Mouse (Mus musculus): ENCODE data around the gene Cyb5b.
"Not testable (repeated sequence)": the region's sequence is repeated elsewhere in the genome, so short reads cannot be mapped to it uniquely, and the experiment has no call there.

Cyb5b gene

GRCm38 (mm10) chr8:107172969-107173645 lies 22.7 kb downstream of the Cyb5b start:
- DNase-seq (ENCODE audit: low spot score in 2 of 2): no peak

DNA sequence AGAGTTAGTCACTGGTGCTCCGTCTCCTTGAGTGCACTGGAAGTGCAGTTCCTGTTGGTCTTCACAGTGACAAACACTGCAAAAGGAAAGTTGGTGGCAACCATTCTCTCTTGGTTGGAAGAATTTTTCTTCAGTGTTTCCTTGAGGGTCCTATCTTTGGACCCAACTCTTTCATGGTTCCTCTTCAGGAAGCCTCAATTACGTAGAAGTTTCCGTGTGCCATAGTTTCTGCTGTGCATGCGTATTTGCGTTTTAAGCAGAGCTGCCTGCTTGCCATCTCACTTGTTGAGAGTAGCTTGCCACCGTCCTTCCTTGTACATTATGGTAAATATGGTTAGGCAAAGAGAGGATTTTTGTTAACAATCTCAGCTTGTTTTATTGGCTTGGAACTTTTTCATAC lies 30.7 kb downstream of the Cyb5b start:
- no peak for DNase-seq (ENCODE audit: low spot score in 2 of 2)

DNA sequence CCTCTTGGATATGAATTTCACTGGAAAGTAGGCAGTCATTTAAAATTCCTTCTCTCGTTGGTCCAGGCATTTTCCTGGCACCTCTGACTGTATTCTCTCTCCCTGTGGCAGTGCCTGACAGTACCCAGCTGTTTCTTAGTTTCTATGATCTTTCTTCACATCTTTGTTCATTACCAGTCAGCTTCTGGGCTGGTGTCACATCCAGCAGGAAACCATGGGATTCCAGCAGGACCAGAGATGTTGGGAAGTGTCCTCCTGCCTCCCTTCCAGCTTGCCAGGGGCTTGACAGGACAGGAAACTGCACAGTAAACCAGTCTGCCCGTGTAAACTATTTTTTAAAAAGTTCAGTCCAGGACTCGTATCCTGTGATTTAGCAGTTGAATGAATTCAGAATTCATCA lies 34.6 kb downstream of the Cyb5b start:
- DNase-seq (ENCODE audit: low spot score in 2 of 2): no peak

GRCm38 (mm10) chr8:107186659-107187390 lies 36.4 kb downstream of the Cyb5b start:
- no peak for DNase-seq (ENCODE audit: low spot score in 2 of 2)

- DNase-seq (ENCODE audit: low spot score in 2 of 2): no peak
Measured at GRCm38 (mm10) chr8:107187631-107188030, 37.2 kb downstream of the Cyb5b start.

GRCm38 (mm10) chr8:107192631-107193030 lies 42.2 kb downstream of the Cyb5b start:
- DNase-seq (ENCODE audit: low spot score in 2 of 2): no peak

- no peak for DNase-seq (ENCODE audit: low spot score in 2 of 2)
Measured at GRCm38 (mm10) chr8:107193331-107193730, 42.9 kb downstream of the Cyb5b start.

DNA sequence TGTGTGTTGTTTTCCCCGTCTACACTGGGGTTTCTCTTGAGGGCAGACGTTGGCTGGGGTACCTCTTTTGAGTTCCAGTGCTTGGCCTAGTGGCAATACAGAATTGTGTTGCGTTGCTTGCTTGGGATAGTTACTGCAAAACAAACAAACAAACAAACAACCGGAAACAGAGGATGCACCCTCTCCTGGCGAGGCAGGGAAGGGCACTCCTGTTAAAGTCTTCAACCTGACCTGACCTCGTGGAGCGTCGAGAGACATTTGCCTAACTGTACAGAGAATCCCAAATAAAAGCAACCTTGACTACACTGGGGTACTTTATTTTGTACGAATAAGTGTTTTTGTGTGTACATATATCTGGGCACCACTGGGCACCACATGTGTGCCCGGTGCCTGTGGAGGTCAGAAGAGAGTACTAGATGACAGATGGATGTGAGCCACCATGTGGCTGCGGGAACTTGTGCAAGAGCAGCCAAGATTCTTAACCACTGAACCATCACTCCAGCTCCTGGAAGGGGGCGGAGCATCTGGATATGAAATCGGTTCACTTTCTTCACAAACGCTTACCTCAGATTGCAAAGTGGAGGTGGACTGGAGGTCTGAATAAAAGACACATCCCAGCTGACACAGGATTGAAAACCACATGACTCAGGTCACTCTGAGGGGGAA lies 44.5 kb downstream of the Cyb5b start:
- DNase-seq (ENCODE audit: low spot score in 2 of 2): no peak

GRCm38 (mm10) chr8:107197901-107198826 lies 47.7 kb downstream of the Cyb5b start:
- DNase-seq (ENCODE audit: low spot score in 2 of 2): no peak

- DNase-seq (ENCODE audit: low spot score in 2 of 2): no peak
Measured at GRCm38 (mm10) chr8:107205164-107205563, 54.7 kb downstream of the Cyb5b start.

DNA sequence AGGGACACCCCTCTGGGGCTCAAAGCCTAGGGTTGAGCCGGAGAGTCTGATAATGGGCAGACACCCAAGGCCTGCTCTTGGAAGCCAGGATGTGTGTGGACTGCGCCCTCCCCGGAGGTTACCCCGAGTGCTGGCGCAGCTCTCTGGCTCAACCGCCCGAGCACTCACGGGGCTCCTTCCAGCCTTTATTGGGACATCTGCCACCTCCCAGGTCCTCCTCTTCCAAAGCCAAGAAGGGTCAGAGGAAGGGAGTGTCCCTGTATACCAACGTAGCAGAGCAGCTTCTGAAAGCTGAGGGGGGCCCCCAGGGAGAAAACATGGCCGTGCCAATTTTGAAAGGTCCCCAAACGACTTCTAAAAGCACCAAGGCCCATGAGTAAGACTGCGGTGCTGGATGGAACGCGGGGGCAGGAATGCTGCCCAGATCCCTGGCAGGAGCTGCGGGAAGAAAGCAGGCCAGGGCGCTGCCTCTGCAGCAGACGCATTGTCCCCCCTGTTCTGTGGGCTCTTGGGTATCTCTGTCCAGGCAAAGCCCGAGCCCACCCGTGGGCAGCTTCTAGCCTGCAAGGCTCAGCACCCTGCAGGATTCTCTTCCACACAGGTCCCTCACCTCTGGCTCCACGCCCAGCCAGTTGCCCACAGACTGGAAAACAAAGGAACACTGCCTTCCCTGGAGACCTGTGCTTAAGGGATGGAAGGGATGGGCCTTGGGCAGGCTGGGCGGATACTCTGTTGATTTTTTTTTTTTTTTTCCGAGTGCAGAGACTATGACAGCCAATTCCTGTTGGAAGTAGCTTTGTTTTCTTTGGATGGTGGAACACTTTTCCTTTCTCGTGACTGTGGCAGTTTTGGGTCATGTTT lies 55.5 kb downstream of the Cyb5b start:
- peak; percentile 19 to 37 for DNase-seq (ENCODE audit: low spot score in 2 of 2)

DNA sequence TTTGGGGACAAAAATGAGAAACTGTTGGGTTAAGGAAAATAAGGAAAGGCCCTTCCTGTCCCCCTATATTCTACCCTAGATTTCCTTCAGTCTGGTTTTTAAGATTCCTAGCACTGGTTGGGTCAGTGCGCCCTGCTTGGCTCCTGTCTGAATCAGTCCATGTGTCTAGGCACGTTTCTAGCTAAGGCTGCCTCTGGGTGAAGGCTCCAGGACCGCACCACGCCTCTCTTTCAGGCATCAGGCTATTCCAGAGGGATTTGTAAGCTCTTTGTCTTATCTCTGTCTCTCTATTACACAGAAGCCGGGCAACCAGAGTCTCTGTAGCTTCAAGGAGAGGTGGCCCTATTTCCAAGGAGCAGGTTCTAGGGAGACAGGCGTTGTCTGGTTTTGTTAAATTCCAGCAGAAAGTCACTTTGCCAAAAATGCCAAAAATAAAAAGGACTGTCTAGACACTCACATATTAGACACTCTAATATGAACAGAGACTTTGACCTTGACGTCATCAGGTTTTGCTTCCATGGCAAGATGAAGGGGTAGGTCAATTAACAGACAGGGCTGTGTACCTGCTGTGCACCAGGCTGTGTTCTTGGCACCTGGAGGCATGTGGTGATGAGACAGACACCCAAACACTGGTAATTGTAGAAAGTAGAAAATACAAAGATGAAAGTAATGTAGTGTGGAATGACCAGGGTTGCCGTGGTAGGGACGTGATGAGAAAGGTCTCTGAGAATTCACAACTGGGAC lies 56.5 kb downstream of the Cyb5b start:
- DNase-seq (ENCODE audit: low spot score in 2 of 2): no peak

- no peak for DNase-seq (ENCODE audit: low spot score in 2 of 2)
Measured at GRCm38 (mm10) chr8:107209185-107209584, 58.7 kb downstream of the Cyb5b start.

- peak; percentile 17 to 27 for DNase-seq (ENCODE audit: low spot score in 2 of 2)
Measured at GRCm38 (mm10) chr8:107212006-107212405, 61.6 kb downstream of the Cyb5b start.

DNA sequence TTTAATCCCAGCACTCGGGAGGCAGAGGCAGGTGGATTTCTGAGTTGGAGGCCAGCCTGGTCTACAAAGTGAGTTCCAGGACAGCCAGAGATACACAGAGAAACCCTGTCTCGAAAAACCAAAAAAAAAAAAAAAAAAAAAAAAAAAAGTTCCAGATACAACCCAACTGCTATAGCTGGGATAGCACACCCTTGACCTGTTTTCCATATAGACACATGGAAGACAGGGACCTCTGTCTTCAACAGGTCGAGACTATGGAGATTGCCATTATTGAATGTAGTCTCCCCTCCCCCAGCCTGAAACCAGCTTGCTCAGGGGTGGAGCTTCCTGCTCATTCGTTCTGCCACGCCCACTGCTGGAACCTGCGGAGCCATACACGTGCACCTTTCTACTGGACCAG lies 66.8 kb downstream of the Cyb5b start:
- DNase-seq (ENCODE audit: low spot score in 2 of 2): not testable (repeated sequence)

GRCm38 (mm10) chr8:107218091-107218490 lies 67.7 kb downstream of the Cyb5b start:
- no peak for DNase-seq (ENCODE audit: low spot score in 2 of 2)

GRCm38 (mm10) chr8:107219078-107219477 lies 68.6 kb downstream of the Cyb5b start:
- no peak for DNase-seq (ENCODE audit: low spot score in 2 of 2)

- DNase-seq (ENCODE audit: low spot score in 2 of 2): no peak
Measured at GRCm38 (mm10) chr8:107221924-107222851, 71.7 kb downstream of the Cyb5b start.

DNA sequence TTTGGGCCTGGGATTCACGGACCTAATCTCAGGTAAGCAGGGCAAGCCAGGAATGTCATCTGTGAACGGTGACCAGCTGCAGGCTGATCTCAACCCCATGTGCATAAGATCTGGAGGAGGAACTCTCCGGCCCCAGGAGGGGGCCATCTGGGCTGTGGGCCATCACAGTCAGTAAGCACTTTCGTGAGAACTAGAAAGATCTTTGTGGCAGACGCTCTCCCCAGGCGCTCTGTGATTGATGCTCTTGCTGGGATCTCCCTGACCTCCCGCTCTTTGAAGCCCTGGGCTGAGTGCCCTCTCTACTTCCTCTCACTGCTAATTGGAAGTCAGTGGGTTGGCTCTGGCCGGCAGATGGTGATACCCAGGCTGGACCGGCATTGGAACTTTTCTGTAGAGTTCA lies 75.7 kb downstream of the Cyb5b start:
- DNase-seq (ENCODE audit: low spot score in 2 of 2): no peak

Measured in right cerebral cortex, adult 2 months (tissue).